Mouse (Mus musculus) hindbrain, postnatal 0 days (tissue): ENCODE measurements around the gene Gm21970. TPM values are rescaled to one million over a fixed set of nuclear protein-coding genes. Genes with fewer than 3 reads are reported as not detected.

Source experiments
- ATAC-seq: fragments of 200-750 bp; cut with Nextera tagmentation; 2 replicates; pipeline ENCODE4 v1.8.0; 2017; ENCODE audit warnings: mild to moderate bottlenecking, moderate TSS enrichment, moderate library complexity
- DNase-seq: peaks from one replicate; pipeline ENCODE4 v3.0.0-alpha.2; 2015; ENCODE audit warnings: low spot score
- H3K27ac ChIP-seq: fragments of 300-500 bp; sonication (generic); 2 replicates; pipeline ENCODE4 v1.5.1; 2014; ENCODE audit warnings: mild to moderate bottlenecking
- H3K27me3 ChIP-seq: fragments of 300-500 bp; sonication (generic); 2 replicates; pipeline ENCODE4 v1.6.1; 2014; ENCODE audit warnings: low read length, mixed read lengths; ENCODE audit not compliant: insufficient read depth
- H3K36me3 ChIP-seq: fragments of 300-500 bp; sonication (generic); 2 replicates; pipeline ENCODE4 v1.6.1; 2014; ENCODE audit warnings: low read length, mixed read lengths; ENCODE audit not compliant: insufficient read depth
- H3K4me1 ChIP-seq: fragments of 300-500 bp; sonication (generic); 2 replicates; pipeline ENCODE4 v1.6.1; 2014; ENCODE audit warnings: antibody characterized with exemption, low read length, mixed read lengths; ENCODE audit not compliant: insufficient read depth
- H3K4me2 ChIP-seq: fragments of 300-500 bp; sonication (generic); 2 replicates; pipeline ENCODE4 v1.6.1; 2014; ENCODE audit warnings: low read depth, mild to moderate bottlenecking, low read length, moderate library complexity, mixed read lengths
- H3K4me3 ChIP-seq: fragments of 300-500 bp; sonication (generic); 2 replicates; pipeline ENCODE4 v1.5.1; 2014; ENCODE audit warnings: low read length
- H3K9ac ChIP-seq: fragments of 300-500 bp; sonication (generic); replicated peaks from 2 replicates; pipeline ENCODE4 v1.6.1; 2014; ENCODE audit warnings: mild to moderate bottlenecking, low read length, moderate library complexity, mixed read lengths
- H3K9me3 ChIP-seq: fragments of 300-500 bp; sonication (generic); 2 replicates; pipeline ENCODE4 v1.6.1; 2016; ENCODE audit warnings: low read length, mixed read lengths
- CTCF ChIP-seq: IDR thresholded peaks from 2 replicates; pipeline ENCODE4 v1.5.1; 2016; ENCODE audit warnings: antibody characterized with exemption, control low read depth, low read depth
- WGBS: fragments of 180-500 bp; shearing (Covaris S2); extraction: QIAGEN DNeasy Blood & Tissue Kit; methylation state at CpG from one replicate; pipeline ENCODE4 v1.1.7; 2014; 5-methylcytosine and 5-hydroxymethylcytosine counted together
- polyA plus RNA-seq: library from polyadenylated mRNA; unstranded; fragments of >200 nt; fragmentation: Nextera tagmentation; extraction: Ambion mirVana; gene quantifications from 2 replicates; pipeline ENCODE4 v1.2.1, GENCODE M21; 2015
- total RNA-seq: library from RNA; depleted of rRNA; stranded (reverse); fragments of >200 nt; gene quantifications from 2 replicates; pipeline ENCODE4 v1.2.3, GENCODE M21; 2014; rRNA removed

Gm21970 gene
- total RNA-seq (not detected in 2 replicates), polyA plus RNA-seq (not detected in 2 replicates)

DNA sequence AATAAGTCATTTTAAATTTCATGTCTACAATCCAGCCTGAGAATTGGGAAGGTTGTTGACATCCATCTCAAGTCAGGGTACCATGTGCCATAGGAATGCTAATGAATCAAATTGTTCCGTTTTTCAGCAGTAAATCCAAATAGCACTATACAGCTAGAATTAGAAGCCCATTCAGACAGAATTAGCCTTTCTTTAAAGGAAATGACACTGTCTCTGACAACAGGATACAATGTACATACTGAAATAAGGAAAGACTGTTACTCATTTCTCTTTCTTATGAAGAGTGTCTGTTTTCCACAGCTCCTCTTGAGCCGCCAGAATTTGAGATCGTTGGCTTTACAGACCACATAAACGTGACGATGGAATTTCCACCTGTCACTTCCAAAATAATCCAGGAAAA is at the start of gene Gm21970:
Gm21970 (plus strand) TSS at position 301 of the 400 bp plus-strand sequence.
- Histone ChIP-seq H3K4me2 (no peak within 1 kb of the TSS), H3K27me3 (no peaks in the 10 kb centered on the region), H3K4me1 (no peaks in the 10 kb centered on the region), H3K4me3 (no peak within 1 kb of the TSS), H3K27ac (no peak within 1 kb of the TSS), H3K9me3 (no peaks in the 10 kb centered on the region), H3K36me3 (peaks cover 21% of the 10 kb centered on the region), H3K9ac (no peak within 1 kb of the TSS)
- TF ChIP-seq CTCF: no peak
- ATAC-seq: no peak
- DNase-seq: no peak
- 80% methylated on average over 5 of the region's 5 CpGs for WGBS

DNA sequence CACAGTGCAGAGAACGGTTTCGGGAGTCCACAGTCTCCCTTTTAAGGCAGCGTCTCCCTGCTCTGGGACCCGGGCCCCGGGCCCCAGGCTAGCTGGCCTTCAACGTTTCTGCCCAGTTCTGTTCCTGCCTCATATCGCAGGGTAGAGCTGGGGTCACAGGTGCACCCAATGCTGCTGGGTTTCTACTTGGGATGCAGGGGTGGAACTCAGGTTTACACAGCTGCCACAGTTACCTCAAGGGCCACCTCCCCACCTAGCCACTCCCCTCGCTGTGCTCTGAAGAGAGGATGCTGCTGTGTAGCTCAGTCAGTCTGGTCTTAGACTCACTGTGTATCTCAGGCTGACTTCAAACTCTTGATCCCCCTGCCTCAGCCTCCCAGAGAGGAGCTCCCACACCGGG is 45.0 kb upstream of the Gm21970 start:
- no peak for TF ChIP-seq CTCF
- H3K9me3 ChIP-seq: no peaks in the 10 kb centered on the region
- DNase-seq (no peak), ATAC-seq (no peak)
- H3K27me3 ChIP-seq: peaks cover 8% of the 10 kb centered on the region; the same call in 1 of the 2 replicates
- H3K36me3 ChIP-seq: no peaks in the 10 kb centered on the region
- no peaks in the 10 kb centered on the region for H3K4me1 ChIP-seq
- H3K9ac ChIP-seq: no peak overlapping the region
- WGBS: 77% methylated on average over 9 of the region's 9 CpGs
- no peak overlapping the region for H3K27ac ChIP-seq
- H3K4me3 ChIP-seq: no peak overlapping the region
- H3K4me2 ChIP-seq: no peak overlapping the region

DNA sequence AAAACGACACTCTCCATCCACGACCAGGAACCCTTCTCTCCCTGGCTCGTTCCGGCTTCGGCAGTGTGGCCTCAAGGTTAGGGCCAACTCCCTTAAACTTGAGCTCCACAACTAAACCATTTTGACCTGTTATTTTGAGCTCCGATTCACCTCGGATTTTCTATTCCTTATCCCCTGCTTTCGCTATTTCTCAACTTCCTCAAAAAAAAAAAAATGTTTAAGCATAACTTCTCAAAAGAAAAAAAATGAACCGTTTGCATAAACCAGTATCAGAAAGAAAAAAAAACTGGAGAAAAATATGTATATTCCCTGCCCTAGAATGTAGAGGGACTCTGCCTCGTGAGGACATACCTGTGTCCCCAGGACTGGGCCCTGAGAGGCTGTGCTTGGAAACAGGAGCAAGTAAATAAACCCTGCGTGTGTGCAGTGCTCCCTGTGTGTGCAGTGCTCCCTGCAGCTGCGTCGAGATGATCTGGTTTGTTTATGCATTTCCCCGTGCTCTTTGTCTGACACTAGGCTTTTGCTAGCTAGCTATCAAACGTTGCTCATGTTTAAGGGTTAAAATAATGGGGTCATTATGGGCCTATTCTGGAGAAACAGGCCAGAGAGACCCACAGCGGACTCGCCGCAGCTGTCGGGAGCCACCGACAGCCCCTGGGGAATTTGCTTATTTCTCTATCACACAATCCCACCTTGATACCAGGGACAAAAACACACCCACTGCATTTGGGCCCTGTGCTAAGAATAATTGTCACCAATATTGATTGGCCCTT is 43.8 kb upstream of the Gm21970 start:
- TF ChIP-seq CTCF: no peak
- Histone ChIP-seq H3K9me3 (no peaks in the 10 kb centered on the region), H3K27me3 (peaks cover 14% of the 10 kb centered on the region; the same call in 1 of the 2 replicates), H3K4me1 (no peaks in the 10 kb centered on the region), H3K4me3 (no peak overlapping the region), H3K36me3 (no peaks in the 10 kb centered on the region), H3K9ac (no peak overlapping the region), H3K4me2 (peak overlapping the region; percentile 19; the same call in 1 of the 2 replicates), H3K27ac (no peak overlapping the region)
- 61% methylated on average over 20 of the region's 20 CpGs for WGBS
- ATAC-seq (no peak), DNase-seq (no peak)

- Histone ChIP-seq H3K4me2 (peak overlapping the region; percentile 19; the same call in 1 of the 2 replicates), H3K36me3 (no peaks in the 10 kb centered on the region), H3K9me3 (no peaks in the 10 kb centered on the region), H3K4me1 (no peaks in the 10 kb centered on the region), H3K27me3 (peaks cover 19% of the 10 kb centered on the region; the same call in 1 of the 2 replicates), H3K4me3 (no peak overlapping the region), H3K27ac (no peak overlapping the region), H3K9ac (no peak overlapping the region)
- DNase-seq: peak; percentile 42
- TF ChIP-seq CTCF: no peak
- WGBS: 35% methylated on average over 14 of the region's 14 CpGs
- no peak for ATAC-seq
These were observed 43.3 kb upstream of the Gm21970 start for GRCm38 (mm10) chr16:91348264-91348565.

GRCm38 (mm10) chr16:91348588-91349330 is 42.8 kb upstream of the Gm21970 start:
- Histone ChIP-seq H3K4me1 (no peaks in the 10 kb centered on the region), H3K4me2 (peak overlapping the region; percentile 19; the same call in 1 of the 2 replicates), H3K9ac (no peak overlapping the region), H3K27me3 (peaks cover 21% of the 10 kb centered on the region; the same call in 1 of the 2 replicates), H3K27ac (no peak overlapping the region), H3K4me3 (no peak overlapping the region), H3K9me3 (no peaks in the 10 kb centered on the region), H3K36me3 (no peaks in the 10 kb centered on the region)
- DNase-seq (no peak), ATAC-seq (no peak)
- no peak for TF ChIP-seq CTCF
- WGBS: 67% methylated on average over 28 of the region's 28 CpGs

DNA sequence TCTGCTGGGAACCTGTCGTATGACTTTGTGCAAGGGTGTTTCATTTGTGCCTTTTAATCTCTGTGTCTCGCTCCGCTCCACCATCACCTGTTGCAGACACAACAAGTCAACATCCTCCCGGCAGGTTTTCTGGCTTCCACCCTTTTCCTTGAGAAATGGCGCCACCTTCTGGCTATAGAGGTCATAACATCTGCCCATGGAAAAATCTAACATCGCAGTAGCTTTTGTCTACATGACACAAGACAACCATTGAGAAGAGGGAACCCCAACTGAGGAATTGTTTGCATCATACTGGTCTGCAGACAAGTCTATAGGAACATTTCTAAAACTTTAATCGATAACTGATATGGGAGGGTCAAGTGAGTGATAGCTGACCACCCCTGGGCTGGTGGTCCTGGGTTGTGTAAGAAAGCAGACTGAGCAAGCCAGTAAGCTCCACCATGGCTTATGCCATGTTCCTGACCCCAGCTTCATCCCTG is 39.4 kb upstream of the Gm21970 start:
- Histone ChIP-seq H3K4me3 (no peak overlapping the region), H3K4me1 (no peaks in the 10 kb centered on the region), H3K9me3 (no peaks in the 10 kb centered on the region), H3K36me3 (no peaks in the 10 kb centered on the region), H3K9ac (no peak overlapping the region), H3K27ac (no peak overlapping the region), H3K27me3 (peaks cover 21% of the 10 kb centered on the region; the same call in 1 of the 2 replicates), H3K4me2 (no peak overlapping the region)
- peak; percentile 93 for TF ChIP-seq CTCF
- peak; percentile 93 for DNase-seq
- WGBS: 2% methylated on average over 7 of the region's 7 CpGs
- ATAC-seq: peak; percentile 46
